Mouse (Mus musculus): ENCODE measurements around the gene Nfib. TPM values are rescaled to one million over a fixed set of nuclear protein-coding genes. Genes with fewer than 3 reads are reported as not detected.

Gene Nfib
- total and polyA plus RNA-seq, 2 experiments: 16.4 to 50.0 TPM

DNA sequence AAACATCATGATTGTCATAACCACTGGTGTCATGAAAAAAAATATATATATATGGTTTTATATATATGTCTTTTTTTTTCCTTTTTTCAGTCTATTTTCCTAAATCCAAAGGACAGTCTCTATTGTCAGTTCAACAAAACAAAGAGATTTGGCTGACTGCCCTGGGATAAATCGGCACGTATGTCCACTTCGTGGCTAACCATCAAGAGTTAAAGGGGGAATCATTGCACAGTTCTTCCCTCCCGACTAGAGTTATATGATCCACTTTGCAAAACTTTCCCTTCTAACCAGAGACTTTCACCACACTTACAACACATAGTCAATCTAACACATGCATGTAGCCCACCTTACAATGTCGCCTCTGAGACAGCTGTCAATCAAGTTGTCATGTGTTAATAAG lies 209.2 kb downstream of the Nfib start:
- Histone ChIP-seq H3K36me3 (ENCODE audit: control insufficient read depth, insufficient read depth, low read length) (peaks cover 22% of the 10 kb centered on the region), H3K79me2 (ENCODE audit: control insufficient read depth, insufficient read depth, low read length) (peaks cover 49% of the 10 kb centered on the region), H3K27ac (replicated peaks; ENCODE audit: insufficient read depth, low read depth, low read length) (peak overlapping the region; percentile 38; the same call in 1 of the 2 replicates), H3K27me3 (ENCODE audit: control insufficient read depth, insufficient read depth, low read length) (no peaks in the 10 kb centered on the region), H3K4me3 (ENCODE audit: insufficient read depth, low read depth, low read length) (no peak overlapping the region; the same call in 1 of the 2 replicates), H3K4me1 (ENCODE audit: control insufficient read depth, insufficient read depth, low read length) (peaks cover 42% of the 10 kb centered on the region), H3K9ac (ENCODE audit: low read depth, low read length) (no peak overlapping the region; the same call in 1 of the 2 replicates)
- 50% methylated on average over 5 of the region's 5 CpGs for WGBS
- TF ChIP-seq POLR2A (IDR thresholded peaks at IDR 0.05; ENCODE audit: extremely low read depth, insufficient read depth, low read length): no peak
- TF ChIP-seq CTCF (IDR thresholded peaks at IDR 0.05; ENCODE audit: low read depth, low read length): no peak
- no peak for DNase-seq (ENCODE audit: extremely low read depth, low read depth, low spot score)

DNA sequence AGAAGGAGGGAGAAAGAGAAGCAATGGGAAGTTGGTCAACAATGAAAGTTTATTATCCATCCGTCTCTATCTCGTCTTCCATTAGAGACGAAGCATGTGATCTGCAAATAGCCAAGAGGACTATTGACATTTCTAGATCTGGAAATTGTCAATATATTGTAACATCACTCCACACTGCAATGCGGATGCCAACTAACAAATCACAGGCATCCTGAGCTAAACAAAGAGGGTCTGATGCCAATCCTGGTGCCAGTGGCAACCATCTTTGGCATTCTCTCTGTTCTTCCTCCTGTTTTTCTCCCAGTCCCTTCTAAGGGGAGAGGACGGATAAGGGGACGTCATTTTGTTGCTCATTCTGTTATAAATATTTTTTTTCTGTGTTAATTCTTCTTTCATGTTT lies 209.9 kb downstream of the Nfib start:
- TF ChIP-seq POLR2A (IDR thresholded peaks at IDR 0.05; ENCODE audit: extremely low read depth, insufficient read depth, low read length) (no peak), CTCF (IDR thresholded peaks at IDR 0.05; ENCODE audit: low read depth, low read length) (no peak)
- H3K4me3 ChIP-seq (ENCODE audit: insufficient read depth, low read depth, low read length): no peak overlapping the region
- peaks cover 22% of the 10 kb centered on the region for H3K36me3 ChIP-seq (ENCODE audit: control insufficient read depth, insufficient read depth, low read length)
- WGBS: 27% methylated on average over 6 of the region's 6 CpGs
- peak overlapping the region; percentile 61 for H3K27ac ChIP-seq (replicated peaks; ENCODE audit: insufficient read depth, low read depth, low read length)
- no peaks in the 10 kb centered on the region for H3K27me3 ChIP-seq (ENCODE audit: control insufficient read depth, insufficient read depth, low read length)
- peak; percentile 91 for DNase-seq (ENCODE audit: extremely low read depth, low read depth, low spot score)
- peaks cover 46% of the 10 kb centered on the region for H3K79me2 ChIP-seq (ENCODE audit: control insufficient read depth, insufficient read depth, low read length)
- H3K4me1 ChIP-seq (ENCODE audit: control insufficient read depth, insufficient read depth, low read length): peaks cover 39% of the 10 kb centered on the region
- H3K9ac ChIP-seq (ENCODE audit: low read depth, low read length): no peak overlapping the region

DNA sequence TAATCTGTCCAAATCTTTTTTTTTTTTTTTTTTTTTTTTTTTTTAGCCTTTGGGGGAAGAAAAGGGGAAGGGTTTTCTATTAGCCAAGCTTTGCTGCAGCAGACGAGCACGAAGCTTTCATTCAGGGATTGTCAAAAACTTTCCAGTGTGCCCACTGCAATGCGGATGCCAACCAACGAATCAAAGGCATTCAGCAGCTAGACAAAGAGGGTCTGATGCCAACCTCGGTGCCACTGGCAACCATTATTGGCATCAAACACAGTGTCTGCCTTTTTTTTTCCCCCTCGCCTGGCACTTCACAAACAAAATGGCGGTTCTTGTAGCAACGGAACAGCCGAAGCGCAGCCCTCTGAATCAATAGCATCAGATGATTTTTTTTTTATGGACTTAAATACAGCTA lies 210.7 kb downstream of the Nfib start:
- TF ChIP-seq POLR2A (IDR thresholded peaks at IDR 0.05; ENCODE audit: extremely low read depth, insufficient read depth, low read length) (no peak), CTCF (IDR thresholded peaks at IDR 0.05; ENCODE audit: low read depth, low read length) (no peak)
- peaks cover 22% of the 10 kb centered on the region for H3K36me3 ChIP-seq (ENCODE audit: control insufficient read depth, insufficient read depth, low read length)
- H3K9ac ChIP-seq (ENCODE audit: low read depth, low read length): no peak overlapping the region
- no peak overlapping the region for H3K27ac ChIP-seq (replicated peaks; ENCODE audit: insufficient read depth, low read depth, low read length)
- H3K27me3 ChIP-seq (ENCODE audit: control insufficient read depth, insufficient read depth, low read length): no peaks in the 10 kb centered on the region
- H3K79me2 ChIP-seq (ENCODE audit: control insufficient read depth, insufficient read depth, low read length): peaks cover 44% of the 10 kb centered on the region
- 88% methylated on average over 10 of the region's 10 CpGs for WGBS
- DNase-seq (ENCODE audit: extremely low read depth, low read depth, low spot score): no peak
- no peak overlapping the region for H3K4me3 ChIP-seq (ENCODE audit: insufficient read depth, low read depth, low read length)
- peaks cover 40% of the 10 kb centered on the region for H3K4me1 ChIP-seq (ENCODE audit: control insufficient read depth, insufficient read depth, low read length)

DNA sequence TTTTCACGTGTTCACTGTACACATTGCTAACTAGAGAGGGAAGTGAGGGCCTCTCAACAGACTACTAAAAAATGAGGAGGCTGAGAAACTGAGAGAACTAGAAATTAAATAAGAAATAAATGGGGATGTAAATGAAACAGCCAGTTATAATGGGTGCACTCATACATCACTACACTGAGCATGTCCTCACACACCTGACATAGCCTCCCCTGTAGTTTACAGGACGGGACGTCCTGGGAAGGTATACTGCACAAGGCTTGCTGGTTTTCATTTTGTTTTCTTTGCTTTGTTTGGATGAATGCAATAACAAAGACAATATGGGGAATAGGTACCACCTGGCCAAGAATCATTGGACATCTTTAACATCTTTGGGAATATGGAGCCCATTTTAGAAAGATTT lies 211.1 kb downstream of the Nfib start:
- TF ChIP-seq CTCF (IDR thresholded peaks at IDR 0.05; ENCODE audit: low read depth, low read length) (no peak), POLR2A (IDR thresholded peaks at IDR 0.05; ENCODE audit: extremely low read depth, insufficient read depth, low read length) (no peak)
- Histone ChIP-seq H3K4me1 (ENCODE audit: control insufficient read depth, insufficient read depth, low read length) (peaks cover 42% of the 10 kb centered on the region), H3K27me3 (ENCODE audit: control insufficient read depth, insufficient read depth, low read length) (no peaks in the 10 kb centered on the region), H3K9ac (ENCODE audit: low read depth, low read length) (no peak overlapping the region), H3K4me3 (ENCODE audit: insufficient read depth, low read depth, low read length) (no peak overlapping the region), H3K36me3 (ENCODE audit: control insufficient read depth, insufficient read depth, low read length) (peaks cover 22% of the 10 kb centered on the region), H3K79me2 (ENCODE audit: control insufficient read depth, insufficient read depth, low read length) (peaks cover 45% of the 10 kb centered on the region), H3K27ac (replicated peaks; ENCODE audit: insufficient read depth, low read depth, low read length) (no peak overlapping the region)
- 92% methylated on average over 3 of the region's 3 CpGs for WGBS
- no peak for DNase-seq (ENCODE audit: extremely low read depth, low read depth, low spot score)

DNA sequence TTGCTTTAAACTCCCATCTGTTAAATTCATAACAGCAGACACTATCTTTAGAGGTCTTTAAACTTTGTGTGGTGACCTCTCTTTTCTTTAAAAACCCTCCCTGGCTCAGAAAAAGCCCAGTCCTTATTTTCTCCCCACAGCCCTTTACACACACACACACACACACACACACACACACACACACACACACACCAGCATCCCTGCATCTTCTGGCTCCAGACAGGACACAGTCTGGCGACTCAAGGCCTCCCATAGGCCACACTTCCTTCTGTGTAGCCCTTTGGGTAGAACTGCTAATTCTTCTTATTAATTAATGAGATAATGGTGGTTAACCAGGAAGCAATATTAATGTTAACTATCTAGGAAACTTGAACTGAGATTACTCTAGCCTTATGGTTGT lies 211.7 kb downstream of the Nfib start:
- Histone ChIP-seq H3K27ac (replicated peaks; ENCODE audit: insufficient read depth, low read depth, low read length) (peak overlapping the region; percentile 31; the same call in 1 of the 2 replicates), H3K4me1 (ENCODE audit: control insufficient read depth, insufficient read depth, low read length) (peaks cover 40% of the 10 kb centered on the region)

DNA sequence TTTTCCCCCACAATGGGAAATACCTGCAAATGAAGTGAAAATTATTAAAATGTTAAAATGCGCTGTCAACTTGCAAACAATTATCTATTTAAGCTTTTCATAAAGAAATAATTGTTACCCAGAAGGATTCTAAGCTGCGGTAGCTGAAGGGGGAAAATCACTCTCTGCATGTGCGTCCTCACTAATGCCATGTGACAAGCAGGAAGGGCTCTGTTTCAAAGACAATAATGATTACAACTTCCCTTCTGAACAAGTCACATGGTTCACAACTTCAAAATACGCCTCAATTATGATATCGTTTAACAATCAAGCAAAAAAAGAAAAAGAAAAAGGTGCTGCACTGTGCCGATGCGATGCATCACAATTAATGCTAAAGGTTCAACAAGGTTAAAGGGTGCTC lies 212.2 kb downstream of the Nfib start:
- Histone ChIP-seq H3K27me3 (ENCODE audit: control insufficient read depth, insufficient read depth, low read length) (no peaks in the 10 kb centered on the region), H3K27ac (replicated peaks; ENCODE audit: insufficient read depth, low read depth, low read length) (no peak overlapping the region), H3K9ac (ENCODE audit: low read depth, low read length) (no peak overlapping the region), H3K4me3 (ENCODE audit: insufficient read depth, low read depth, low read length) (no peak overlapping the region), H3K79me2 (ENCODE audit: control insufficient read depth, insufficient read depth, low read length) (peaks cover 45% of the 10 kb centered on the region), H3K36me3 (ENCODE audit: control insufficient read depth, insufficient read depth, low read length) (peaks cover 20% of the 10 kb centered on the region), H3K4me1 (ENCODE audit: control insufficient read depth, insufficient read depth, low read length) (peaks cover 38% of the 10 kb centered on the region)
- TF ChIP-seq CTCF (IDR thresholded peaks at IDR 0.05; ENCODE audit: low read depth, low read length): no peak
- no peak for TF ChIP-seq POLR2A (IDR thresholded peaks at IDR 0.05; ENCODE audit: extremely low read depth, insufficient read depth, low read length)
- WGBS: 61% methylated on average over 7 of the region's 7 CpGs
- DNase-seq (ENCODE audit: extremely low read depth, low read depth, low spot score): no peak

More for the DNA sequence above, 211.7 kb downstream of the Nfib start:
- Histone ChIP-seq H3K27me3 (ENCODE audit: control insufficient read depth, insufficient read depth, low read length) (no peaks in the 10 kb centered on the region), H3K4me3 (ENCODE audit: insufficient read depth, low read depth, low read length) (no peak overlapping the region), H3K9ac (ENCODE audit: low read depth, low read length) (no peak overlapping the region), H3K79me2 (ENCODE audit: control insufficient read depth, insufficient read depth, low read length) (peaks cover 45% of the 10 kb centered on the region), H3K36me3 (ENCODE audit: control insufficient read depth, insufficient read depth, low read length) (peaks cover 22% of the 10 kb centered on the region)
- no peak for DNase-seq (ENCODE audit: extremely low read depth, low read depth, low spot score)
- TF ChIP-seq CTCF (IDR thresholded peaks at IDR 0.05; ENCODE audit: low read depth, low read length): no peak
- no peak for TF ChIP-seq POLR2A (IDR thresholded peaks at IDR 0.05; ENCODE audit: extremely low read depth, insufficient read depth, low read length)
- 86% methylated on average over 1 of the region's 1 CpGs for WGBS

All from liver, adult 2 months (tissue).